Mouse (Mus musculus) stomach, embryonic 14.5 days (tissue): Measurements from ENCODE around the gene Amotl1. TPM values are rescaled to one million over a fixed set of nuclear protein-coding genes. Genes with fewer than 3 reads are reported as not detected.
A peak's percentile ranks its signal among the peaks of the same experiment; 100 is the strongest.

Source experiments
- ATAC-seq: fragments of 200-750 bp; cut with Nextera tagmentation; 2 replicates; pipeline ENCODE4 v1.8.0; 2017; ENCODE audit warnings: low read depth, moderate TSS enrichment; ENCODE audit not compliant: insufficient number of reproducible peaks, insufficient read depth, low FRiP score
- H3K27ac ChIP-seq: fragments of 300-500 bp; sonication (generic); 2 replicates; pipeline ENCODE4 v1.5.1; 2014; ENCODE audit warnings: mild to moderate bottlenecking, low read length, moderate library complexity, mixed read lengths
- H3K27me3 ChIP-seq: fragments of 300-500 bp; sonication (generic); 2 replicates; pipeline ENCODE4 v1.6.1; 2014; ENCODE audit warnings: low read length, control low read depth, mixed read lengths; ENCODE audit not compliant: control insufficient read depth, insufficient read depth
- H3K36me3 ChIP-seq: fragments of 300-500 bp; sonication (generic); 2 replicates; pipeline ENCODE4 v1.6.1; 2014; ENCODE audit warnings: mild to moderate bottlenecking, control low read depth, low read length, moderate library complexity, mixed read lengths; ENCODE audit not compliant: control insufficient read depth, insufficient read depth
- H3K4me1 ChIP-seq: fragments of 300-500 bp; sonication (generic); 2 replicates; pipeline ENCODE4 v1.6.1; 2014; ENCODE audit warnings: low read length, control low read depth, mixed read lengths; ENCODE audit not compliant: control insufficient read depth, insufficient read depth
- H3K4me2 ChIP-seq: fragments of 300-500 bp; sonication (generic); replicated peaks from 2 replicates; pipeline ENCODE4 v1.6.1; 2014; ENCODE audit warnings: low read depth, low read length, control low read depth
- H3K4me3 ChIP-seq: fragments of 300-500 bp; sonication (generic); 2 replicates; pipeline ENCODE4 v1.5.1; 2014; ENCODE audit warnings: low read depth, low read length, control low read depth
- H3K9ac ChIP-seq: fragments of 300-500 bp; sonication (generic); replicated peaks from 2 replicates; pipeline ENCODE4 v1.6.1; 2014; ENCODE audit warnings: low read depth, mild to moderate bottlenecking, control low read depth, low read length, moderate library complexity, mixed read lengths
- H3K9me3 ChIP-seq: fragments of 300-500 bp; sonication (generic); 2 replicates; pipeline ENCODE4 v1.6.1; 2016; ENCODE audit warnings: low read depth, low read length, control low read depth; ENCODE audit not compliant: control insufficient read depth
- WGBS: fragments of 180-500 bp; shearing (Covaris S2); extraction: QIAGEN DNeasy Blood & Tissue Kit; methylation state at CpG from one replicate; pipeline ENCODE4 v1.1.7; 2014; 5-methylcytosine and 5-hydroxymethylcytosine counted together
- polyA plus RNA-seq: library from polyadenylated mRNA; unstranded; fragments of >200 nt; fragmentation: Nextera tagmentation; extraction: Ambion mirVana; gene quantifications from 2 replicates; pipeline ENCODE4 v1.2.1, GENCODE M21; 2014

The Amotl1 gene
- polyA plus RNA-seq, 1 experiment from 2014 or later, result 35.3 TPM

DNA sequence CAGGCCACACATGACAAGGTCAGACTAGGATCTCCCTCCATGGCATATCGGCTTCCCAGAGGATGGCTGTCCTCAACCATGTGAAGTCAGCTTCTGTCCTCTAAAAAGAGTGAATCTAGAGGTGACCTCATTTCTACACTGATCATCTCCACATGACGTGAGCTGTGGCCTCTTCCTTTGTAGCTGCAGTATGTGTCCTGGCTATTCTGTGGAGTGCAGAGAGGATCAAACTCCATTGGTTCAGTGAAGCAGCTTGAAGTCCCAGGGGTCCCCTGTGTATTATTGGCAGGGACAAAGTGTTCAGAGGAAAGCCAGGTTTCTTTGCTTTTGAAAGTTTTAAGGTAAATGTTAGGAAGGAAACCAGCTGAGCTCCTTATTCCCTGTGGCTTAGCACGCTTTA, 126.8 kb downstream of the Amotl1 start:
- H3K9me3 ChIP-seq, result no peaks in the 10 kb centered on the region
- H3K4me1 ChIP-seq, result no peaks in the 10 kb centered on the region; the same call in 1 of the 2 replicates
- H3K9ac ChIP-seq, result no peak overlapping the region
- no peak for ATAC-seq
- no peak overlapping the region for H3K4me2 ChIP-seq
- H3K27me3 ChIP-seq, result no peaks in the 10 kb centered on the region
- no peaks in the 10 kb centered on the region for H3K36me3 ChIP-seq
- 83% methylated on average over 3 of the region's 3 CpGs for WGBS
- H3K4me3 ChIP-seq, result no peak overlapping the region
- H3K27ac ChIP-seq, result no peak overlapping the region

- WGBS, result 64% methylated on average over 1 of the region's 1 CpGs
- Histone ChIP-seq H3K4me3 (no peak overlapping the region), H3K27me3 (no peaks in the 10 kb centered on the region), H3K9ac (no peak overlapping the region), H3K4me2 (no peak overlapping the region), H3K4me1 (no peaks in the 10 kb centered on the region; the same call in 1 of the 2 replicates), H3K36me3 (no peaks in the 10 kb centered on the region), H3K27ac (no peak overlapping the region), H3K9me3 (no peaks in the 10 kb centered on the region)
- ATAC-seq, result no peak
These were observed 127.6 kb downstream of the Amotl1 start for GRCm38 (mm10) chr9:14517296-14517695.

GRCm38 (mm10) chr9:14512633-14513445, 132.0 kb downstream of the Amotl1 start:
- WGBS, result 75% methylated on average over 9 of the region's 9 CpGs
- H3K4me2 ChIP-seq, result no peak overlapping the region
- H3K4me1 ChIP-seq, result no peaks in the 10 kb centered on the region
- ATAC-seq, result no peak
- no peak overlapping the region for H3K27ac ChIP-seq
- H3K36me3 ChIP-seq, result peaks cover 29% of the 10 kb centered on the region
- no peak overlapping the region for H3K4me3 ChIP-seq
- no peak overlapping the region for H3K9ac ChIP-seq
- H3K27me3 ChIP-seq, result no peaks in the 10 kb centered on the region
- no peaks in the 10 kb centered on the region for H3K9me3 ChIP-seq

DNA sequence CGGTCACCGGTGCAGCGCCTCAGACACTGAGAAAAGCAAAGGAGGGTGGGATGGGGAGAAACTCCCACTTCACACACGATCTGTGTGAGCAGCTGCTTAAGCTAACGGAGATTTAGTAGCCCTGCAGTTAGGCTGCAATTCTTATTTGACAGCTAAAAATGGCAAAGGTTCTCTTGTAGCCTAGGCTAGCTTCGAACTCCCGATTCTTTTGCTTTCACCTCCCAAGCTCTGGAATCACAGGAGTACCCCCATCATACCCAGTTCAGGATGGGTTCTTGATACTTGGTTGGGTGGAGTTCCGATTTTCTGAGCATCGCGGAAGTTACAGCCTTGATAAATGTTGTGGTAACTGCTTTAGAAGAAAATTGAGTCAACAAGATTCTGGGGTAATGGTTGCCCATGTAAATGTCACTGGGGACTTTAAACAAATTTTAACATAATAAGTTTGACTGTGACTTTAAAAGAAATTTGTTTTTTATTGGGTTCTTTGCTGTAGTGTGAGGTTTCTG, 143.9 kb downstream of the Amotl1 start:
- ATAC-seq, result no peak
- Histone ChIP-seq H3K27me3 (no peaks in the 10 kb centered on the region), H3K36me3 (peaks cover 36% of the 10 kb centered on the region), H3K27ac (no peak overlapping the region; the same call in 1 of the 2 replicates), H3K4me3 (peak overlapping the region; percentile 76), H3K9me3 (no peaks in the 10 kb centered on the region), H3K4me1 (no peaks in the 10 kb centered on the region), H3K9ac (peak overlapping the region; percentile 76), H3K4me2 (peak overlapping the region; percentile 73)
- 3% methylated on average over 10 of the region's 10 CpGs for WGBS

DNA sequence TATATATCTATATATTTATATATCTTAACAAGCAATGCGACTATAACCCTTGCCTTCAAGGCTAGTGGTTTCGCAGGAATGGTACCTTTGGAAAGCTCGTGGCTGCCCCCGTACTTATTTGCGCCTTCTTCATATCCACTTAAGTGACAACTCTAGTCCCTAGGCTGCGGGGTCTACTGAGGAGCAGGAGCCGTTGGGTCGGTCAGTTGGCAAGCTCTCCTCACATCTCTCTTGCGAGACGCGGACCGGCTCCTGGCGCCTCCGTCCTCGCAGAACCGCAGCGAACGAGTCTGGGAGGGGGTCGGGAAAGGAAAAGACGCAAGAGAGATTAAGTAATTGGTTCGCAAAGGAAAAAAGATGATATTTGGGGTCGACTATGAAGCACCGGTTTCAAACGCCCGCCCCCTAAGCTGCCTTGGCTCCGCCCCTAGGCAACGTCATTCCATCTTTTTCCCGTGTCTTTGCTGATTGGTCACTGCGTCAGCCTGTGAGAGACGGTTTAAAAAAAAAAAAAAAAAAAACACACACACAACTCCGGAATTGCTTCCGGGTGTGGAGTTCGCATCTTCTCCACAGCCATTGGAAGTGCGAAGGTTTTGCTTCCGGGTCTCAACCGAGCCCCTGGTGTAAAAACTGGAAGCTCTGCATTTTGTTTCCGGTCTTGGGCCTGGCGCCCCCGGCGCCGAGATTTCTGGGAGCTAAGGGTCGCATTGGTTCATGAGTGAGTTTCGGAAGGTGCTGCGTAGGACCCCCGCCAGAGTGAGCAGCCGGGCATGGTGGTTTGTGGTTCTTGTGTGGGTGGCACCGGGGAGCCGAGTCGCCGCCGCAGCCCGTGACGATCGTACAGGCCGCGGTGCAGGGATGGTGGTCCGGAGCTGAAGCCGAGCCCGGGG, 144.6 kb downstream of the Amotl1 start, which contains the start of the genes Kdm4d and Cwc15:
Kdm4d (minus strand) TSS at position 460 of the 893 bp plus-strand sequence.
Cwc15 (plus strand) TSS at position 595 of the 893 bp plus-strand sequence.
- Histone ChIP-seq H3K4me1 (no peaks in the 10 kb centered on the region), H3K9me3 (no peaks in the 10 kb centered on the region), H3K9ac (peak within 1 kb of the TSS; percentile 76), H3K27ac (peak within 1 kb of the TSS; percentile 45; the same call in 1 of the 2 replicates), H3K36me3 (peaks cover 29% of the 10 kb centered on the region), H3K27me3 (no peaks in the 10 kb centered on the region), H3K4me3 (peak within 1 kb of the TSS; percentile 76), H3K4me2 (peak within 1 kb of the TSS; percentile 73)
- peak; percentile 99 for ATAC-seq
- WGBS, result under 1% methylated on average over 59 of the region's 59 CpGs

- ATAC-seq, result no peak
- no peaks in the 10 kb centered on the region for H3K4me1 ChIP-seq
- H3K4me3 ChIP-seq, result peak overlapping the region; percentile 76; the same call in 1 of the 2 replicates
- H3K36me3 ChIP-seq, result peaks cover 19% of the 10 kb centered on the region
- H3K27me3 ChIP-seq, result no peaks in the 10 kb centered on the region
- no peak overlapping the region for H3K9ac ChIP-seq
- 83% methylated on average over 4 of the region's 4 CpGs for WGBS
- no peak overlapping the region for H3K27ac ChIP-seq
- no peaks in the 10 kb centered on the region for H3K9me3 ChIP-seq
- H3K4me2 ChIP-seq, result peak overlapping the region; percentile 59
These were observed 145.8 kb downstream of the Amotl1 start for GRCm38 (mm10) chr9:14498896-14499705.
